Mouse (Mus musculus) intestine, embryonic 16.5 days (tissue): ENCODE data around the gene 4933427D14Rik. TPM values are rescaled to one million over a fixed set of nuclear protein-coding genes. Genes with fewer than 3 reads are reported as not detected.

ENCODE experiments used
- ATAC-seq: fragments of 200-750 bp; cut with Nextera tagmentation; 2 replicates; pipeline ENCODE4 v1.8.0; 2017; ENCODE audit warnings: moderate TSS enrichment, moderate library complexity
- H3K27ac ChIP-seq: fragments of 300-500 bp; sonication (generic); 2 replicates; pipeline ENCODE4 v1.5.1; 2014; ENCODE audit warnings: mild to moderate bottlenecking, low read length
- H3K27me3 ChIP-seq: fragments of 300-500 bp; sonication (generic); replicated peaks from 2 replicates; pipeline ENCODE4 v1.6.1; 2014; ENCODE audit warnings: low read length, control low read depth, mixed read lengths; ENCODE audit not compliant: control insufficient read depth, insufficient read depth
- H3K36me3 ChIP-seq: fragments of 300-500 bp; sonication (generic); 2 replicates; pipeline ENCODE4 v1.6.1; 2014; ENCODE audit warnings: low read length, control low read depth; ENCODE audit not compliant: control insufficient read depth, insufficient read depth
- H3K4me1 ChIP-seq: fragments of 300-500 bp; sonication (generic); 2 replicates; pipeline ENCODE4 v1.6.1; 2014; ENCODE audit warnings: low read length, control low read depth, mixed read lengths; ENCODE audit not compliant: control insufficient read depth, insufficient read depth
- H3K4me2 ChIP-seq: fragments of 300-500 bp; sonication (generic); 2 replicates; pipeline ENCODE4 v1.6.1; 2014; ENCODE audit warnings: low read depth, low read length, control low read depth
- H3K4me3 ChIP-seq: fragments of 300-500 bp; sonication (generic); 2 replicates; pipeline ENCODE4 v1.5.1; 2014; ENCODE audit warnings: mild to moderate bottlenecking, low read length
- H3K9ac ChIP-seq: fragments of 300-500 bp; sonication (generic); 2 replicates; pipeline ENCODE4 v1.6.1; 2014; ENCODE audit warnings: low read depth, low read length
- H3K9me3 ChIP-seq: fragments of 300-500 bp; sonication (generic); 2 replicates; pipeline ENCODE4 v1.6.1; 2016; ENCODE audit warnings: low read length, control low read depth; ENCODE audit not compliant: control insufficient read depth
- whole genome bisulfite sequencing: fragments of 180-500 bp; shearing (Covaris S2); extraction: QIAGEN DNeasy Blood & Tissue Kit; methylation state at CpG from one replicate; pipeline ENCODE4 v1.1.7; 2014; 5-methylcytosine and 5-hydroxymethylcytosine counted together
- polyA plus RNA-seq: library from polyadenylated mRNA; unstranded; fragments of >200 nt; fragmentation: Nextera tagmentation; extraction: Ambion mirVana; gene quantifications from 2 replicates; pipeline ENCODE4 v1.2.1, GENCODE M21; 2015

4933427D14Rik gene
- polyA plus RNA-seq, 1 experiment from 2014 or later, result 9.5 TPM

GRCm38 (mm10) chr11:72206341-72207203, 687 bp downstream of the 4933427D14Rik start, which contains the start of gene Gm43951:
TSS of gene Gm43951 (minus strand) at chr11:72206840.
- peaks cover 12% of the 10 kb centered on the region for H3K4me1 ChIP-seq
- ATAC-seq, result peak; percentile 39
- under 1% methylated on average over 43 of the region's 43 CpGs for WGBS
- peak within 1 kb of the TSS; percentile 93 for H3K4me2 ChIP-seq
- peak within 1 kb of the TSS; percentile 71 for H3K27ac ChIP-seq
- H3K36me3 ChIP-seq, result peaks cover 6% of the 10 kb centered on the region; the same call in 1 of the 2 replicates
- H3K9ac ChIP-seq, result peak within 1 kb of the TSS; percentile 78
- no peaks in the 10 kb centered on the region for H3K27me3 ChIP-seq
- H3K9me3 ChIP-seq, result no peaks in the 10 kb centered on the region
- H3K4me3 ChIP-seq, result peak within 1 kb of the TSS; percentile 89

DNA sequence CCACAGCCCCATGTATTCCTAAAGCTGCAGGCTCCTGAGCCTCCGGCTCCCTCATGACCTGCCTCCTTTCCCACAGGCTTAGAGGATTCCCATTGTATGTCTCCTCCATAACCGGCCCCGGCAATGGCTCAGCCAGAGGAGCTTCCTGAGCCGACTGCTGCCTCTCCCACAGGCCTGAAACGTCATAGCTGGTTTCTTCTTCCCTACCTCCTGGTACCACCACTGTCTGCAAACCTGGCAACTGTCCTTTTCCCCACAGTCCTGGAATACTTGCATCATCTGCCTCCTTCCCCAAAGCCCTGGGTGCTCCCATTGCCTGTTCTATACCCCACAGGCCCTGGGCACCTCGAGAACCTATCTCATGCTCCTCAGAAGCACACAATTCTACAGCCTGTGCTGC, 2.0 kb downstream of the 4933427D14Rik start:
- 82% methylated on average over 6 of the region's 6 CpGs for WGBS
- no peaks in the 10 kb centered on the region for H3K9me3 ChIP-seq
- no peak overlapping the region for H3K4me3 ChIP-seq
- H3K27me3 ChIP-seq, result no peaks in the 10 kb centered on the region
- peaks cover 12% of the 10 kb centered on the region for H3K4me1 ChIP-seq
- no peak overlapping the region for H3K27ac ChIP-seq
- H3K4me2 ChIP-seq, result no peak overlapping the region; the same call in 1 of the 2 replicates
- 0 out of 2 replicates have a peak, but pooled peaks cover under 1% of the 10 kb centered on the region for H3K36me3 ChIP-seq
- ATAC-seq, result no peak
- H3K9ac ChIP-seq, result 0 out of 2 replicates have a peak overlapping the region, but pooled peaks have one; percentile 78

DNA sequence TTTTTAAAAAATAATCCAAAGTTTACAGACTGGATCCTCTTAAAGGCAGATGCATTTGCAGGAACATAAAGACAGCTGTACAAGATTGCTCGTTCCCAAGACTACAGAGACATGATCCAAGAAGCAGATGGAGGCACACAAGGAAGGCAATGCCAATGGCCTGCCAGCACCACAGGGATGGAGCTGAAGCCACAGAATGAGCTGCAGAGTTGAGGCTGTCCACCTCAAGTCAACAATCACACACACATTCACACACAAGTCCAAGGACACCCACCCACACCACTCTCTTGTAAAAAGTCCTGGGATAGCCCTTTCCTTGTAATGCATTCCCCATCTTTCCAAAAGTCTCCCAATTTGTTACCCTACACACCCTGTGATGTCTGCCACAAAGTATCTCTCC, 3.8 kb downstream of the 4933427D14Rik start:
- H3K9ac ChIP-seq, result no peak overlapping the region
- H3K27me3 ChIP-seq, result no peaks in the 10 kb centered on the region
- no peak overlapping the region for H3K27ac ChIP-seq
- no peaks in the 10 kb centered on the region for H3K36me3 ChIP-seq
- ATAC-seq, result no peak
- 77% methylated on average over 1 of the region's 1 CpGs for WGBS
- no peaks in the 10 kb centered on the region for H3K9me3 ChIP-seq
- peaks cover 12% of the 10 kb centered on the region for H3K4me1 ChIP-seq
- H3K4me2 ChIP-seq, result no peak overlapping the region
- no peak overlapping the region for H3K4me3 ChIP-seq

GRCm38 (mm10) chr11:72196506-72196905, 10.8 kb downstream of the 4933427D14Rik start:
- 86% methylated on average over 8 of the region's 8 CpGs for WGBS
- Histone ChIP-seq H3K4me1 (no peaks in the 10 kb centered on the region), H3K4me3 (no peak overlapping the region), H3K4me2 (no peak overlapping the region), H3K36me3 (0 out of 2 replicates have a peak, but pooled peaks cover 6% of the 10 kb centered on the region), H3K9ac (no peak overlapping the region), H3K27ac (0 out of 2 replicates have a peak overlapping the region, but pooled peaks have one; percentile 3), H3K27me3 (no peaks in the 10 kb centered on the region), H3K9me3 (no peaks in the 10 kb centered on the region)
- ATAC-seq, result no peak

DNA sequence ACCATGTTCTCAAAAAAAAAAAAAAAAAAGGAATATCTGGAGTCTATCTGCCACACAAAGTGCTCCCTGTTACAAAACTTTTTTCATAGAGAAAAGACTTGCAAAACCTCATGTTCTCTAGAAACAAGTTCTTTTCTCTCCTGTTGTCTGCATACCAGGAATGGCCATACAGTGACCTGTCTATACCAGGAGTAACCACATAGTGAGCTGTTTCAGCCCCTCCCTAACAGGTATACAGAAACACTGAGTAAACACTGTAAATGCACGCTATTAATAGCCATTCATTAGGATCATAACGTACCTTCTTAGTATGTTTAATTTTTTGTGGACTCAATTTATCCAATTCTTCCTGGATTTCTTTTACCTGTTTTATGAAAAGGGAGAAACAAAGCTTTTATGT, 13.0 kb downstream of the 4933427D14Rik start:
- H3K9ac ChIP-seq, result no peak overlapping the region
- H3K27me3 ChIP-seq, result no peaks in the 10 kb centered on the region
- no peak for ATAC-seq
- H3K27ac ChIP-seq, result no peak overlapping the region
- no peak overlapping the region for H3K4me3 ChIP-seq
- 0 out of 2 replicates have a peak, but pooled peaks cover 8% of the 10 kb centered on the region for H3K36me3 ChIP-seq
- H3K9me3 ChIP-seq, result no peaks in the 10 kb centered on the region
- no peaks in the 10 kb centered on the region for H3K4me1 ChIP-seq
- H3K4me2 ChIP-seq, result no peak overlapping the region
- WGBS, result 85% methylated on average over 2 of the region's 2 CpGs

- no peak overlapping the region for H3K9ac ChIP-seq
- no peak for ATAC-seq
- H3K4me3 ChIP-seq, result no peak overlapping the region
- no peaks in the 10 kb centered on the region for H3K4me1 ChIP-seq
- H3K27ac ChIP-seq, result no peak overlapping the region
- no peaks in the 10 kb centered on the region for H3K9me3 ChIP-seq
- no peak overlapping the region for H3K4me2 ChIP-seq
- WGBS, result 84% methylated on average over 1 of the region's 1 CpGs
- 0 out of 2 replicates have a peak, but pooled peaks cover 8% of the 10 kb centered on the region for H3K36me3 ChIP-seq
- H3K27me3 ChIP-seq, result no peaks in the 10 kb centered on the region
Observed at GRCm38 (mm10) chr11:72190857-72191256, 16.4 kb downstream of the 4933427D14Rik start.

GRCm38 (mm10) chr11:72184252-72184651, 23.0 kb downstream of the 4933427D14Rik start:
- H3K36me3 ChIP-seq, result 0 out of 2 replicates have a peak, but pooled peaks cover 4% of the 10 kb centered on the region
- no peaks in the 10 kb centered on the region for H3K27me3 ChIP-seq
- no peaks in the 10 kb centered on the region for H3K4me1 ChIP-seq
- no peak overlapping the region for H3K4me2 ChIP-seq
- no peak for ATAC-seq
- no peak overlapping the region for H3K27ac ChIP-seq
- 68% methylated on average over 4 of the region's 4 CpGs for WGBS
- no peaks in the 10 kb centered on the region for H3K9me3 ChIP-seq
- H3K4me3 ChIP-seq, result no peak overlapping the region
- H3K9ac ChIP-seq, result no peak overlapping the region

DNA sequence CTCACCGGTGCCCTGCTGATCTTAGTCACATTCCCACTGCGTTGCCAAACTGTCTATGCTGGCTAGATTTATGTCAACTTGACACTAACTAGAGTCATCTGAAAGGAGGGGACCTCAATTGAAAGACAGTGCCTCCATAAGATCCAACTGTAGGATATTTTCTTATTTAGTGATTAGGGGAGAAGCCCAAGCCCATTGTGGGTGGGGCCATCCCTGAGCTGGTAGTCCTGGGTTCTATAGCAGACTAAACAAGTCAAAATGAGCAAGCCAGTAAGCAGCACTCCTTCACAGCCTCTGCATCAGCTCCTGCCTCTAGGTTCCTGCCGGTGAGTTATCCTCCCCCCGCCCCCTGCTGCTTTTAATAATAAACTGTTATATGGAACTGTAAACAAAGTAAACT, 26.1 kb downstream of the 4933427D14Rik start:
- Histone ChIP-seq H3K9me3 (no peaks in the 10 kb centered on the region), H3K9ac (no peak overlapping the region), H3K4me1 (no peaks in the 10 kb centered on the region), H3K27me3 (no peaks in the 10 kb centered on the region), H3K27ac (no peak overlapping the region), H3K4me2 (no peak overlapping the region), H3K4me3 (no peak overlapping the region), H3K36me3 (no peaks in the 10 kb centered on the region)
- ATAC-seq, result no peak
- WGBS, result 83% methylated on average over 4 of the region's 4 CpGs

DNA sequence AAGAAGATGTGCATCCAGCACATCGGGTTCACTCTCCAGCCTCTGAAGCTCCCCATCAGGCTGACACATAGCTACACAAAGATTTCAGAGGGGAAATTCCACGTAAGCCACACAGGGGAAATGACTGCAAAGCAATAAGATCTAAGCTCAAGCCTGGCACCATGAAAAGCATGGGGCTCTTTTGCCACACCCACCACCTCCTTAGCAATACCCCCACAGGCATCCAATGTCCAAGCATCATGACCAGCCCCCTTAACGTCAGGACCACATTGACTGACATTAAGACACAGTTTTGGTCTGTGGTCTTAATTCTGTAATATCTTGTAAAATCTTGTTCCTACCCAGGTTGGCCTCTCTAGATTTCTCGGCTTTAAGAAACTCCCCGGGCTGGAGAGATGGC, 26.7 kb downstream of the 4933427D14Rik start:
- Histone ChIP-seq H3K4me2 (no peak overlapping the region), H3K27me3 (no peaks in the 10 kb centered on the region), H3K9me3 (no peaks in the 10 kb centered on the region), H3K9ac (no peak overlapping the region), H3K27ac (no peak overlapping the region), H3K4me1 (no peaks in the 10 kb centered on the region), H3K36me3 (no peaks in the 10 kb centered on the region), H3K4me3 (no peak overlapping the region)
- ATAC-seq, result no peak
- 89% methylated on average over 5 of the region's 5 CpGs for WGBS
